Mouse (Mus musculus): ENCODE results near the gene Phf23.

DNA sequence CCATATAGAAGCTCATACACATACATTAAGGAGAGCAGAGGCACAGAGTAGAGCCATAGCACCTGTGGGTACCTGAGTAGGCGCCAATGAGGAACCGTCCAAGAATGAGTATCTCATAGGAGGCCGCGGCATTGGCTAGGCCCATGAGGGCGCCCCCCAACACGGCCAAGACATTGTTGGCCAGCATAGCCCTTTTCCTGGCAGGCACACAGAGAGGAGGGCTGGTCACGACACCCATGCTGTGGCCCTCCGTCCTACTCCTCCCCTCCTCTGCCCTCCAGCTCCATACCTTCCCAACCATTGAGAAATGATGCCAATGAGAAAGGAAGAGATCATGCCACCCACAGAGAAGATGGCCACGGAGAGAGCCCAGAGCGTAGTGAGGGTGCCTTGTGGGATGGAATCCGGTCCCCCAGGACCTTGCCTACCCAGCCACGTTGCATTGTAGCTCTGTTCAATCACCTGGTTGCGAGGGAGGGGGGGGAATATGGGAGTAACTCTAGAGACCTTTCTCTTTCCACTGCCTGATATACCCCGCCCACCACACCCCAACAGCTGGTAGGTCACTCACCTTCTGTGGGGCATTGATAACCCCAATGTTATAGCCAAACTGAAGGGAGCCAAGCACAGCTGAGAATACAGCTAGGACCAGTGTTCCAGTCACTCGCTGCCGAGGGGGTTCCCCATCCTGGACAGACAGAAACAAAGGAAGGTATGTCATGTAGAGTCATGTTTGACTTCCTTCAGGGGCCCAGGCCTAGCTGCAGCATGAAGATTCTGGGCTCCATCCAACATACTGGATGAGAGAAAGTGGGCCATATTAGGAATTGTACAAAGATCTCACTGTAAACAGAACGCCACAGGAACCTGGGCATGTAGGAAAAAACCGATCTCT, 49.3 kb upstream of the Phf23 start:
- TF ChIP-seq POLR2AphosphoS2 (IDR thresholded peaks at IDR 0.05; ENCODE audit: insufficient read length, low read depth) (no peak), MYOD1 (IDR thresholded peaks at IDR 0.05; ENCODE audit: control insufficient read depth in 1 of 3, insufficient read length in 2 of 3, low read depth in 2 of 3) (no peak), POLR2A (IDR thresholded peaks at IDR 0.05; ENCODE audit: insufficient read length, low read depth) (no peak), USF1 (IDR thresholded peaks at IDR 0.05; ENCODE audit: low read depth) (no peak), CEBPB (IDR thresholded peaks at IDR 0.05; ENCODE audit: insufficient read depth, poor library complexity, severe bottlenecking) (no peak), TCF12 (IDR thresholded peaks at IDR 0.05; ENCODE audit: insufficient read depth, poor library complexity, severe bottlenecking) (no peak)
